Mouse (Mus musculus) G1E-ER4 (cell line): Measurements from ENCODE around the gene AC134908.4. TPM values are rescaled to one million over a fixed set of nuclear protein-coding genes. Genes with fewer than 3 reads are reported as not detected.

Source experiments
- GATA1 ChIP-seq: IDR thresholded peaks from one replicate; pipeline ENCODE4 v1.8.0; 2012; ENCODE audit warnings: low read length, inconsistent platforms
- polyA plus RNA-seq: library from polyadenylated mRNA; stranded (reverse); fragments of >175 nt; gene quantifications from 2 replicates; pipeline ENCODE4 v1.2.3, GENCODE M21; 2012

Gene AC134908.4
- polyA plus RNA-seq, 1 experiment = not detected

- no peak for TF ChIP-seq GATA1
These were observed 29.9 kb upstream of the AC134908.4 start for GRCm38 (mm10) chr17:25825311-25825710.

GRCm38 (mm10) chr17:25824362-25825142, 29.1 kb upstream of the AC134908.4 start:
- no peak for TF ChIP-seq GATA1

- TF ChIP-seq GATA1 = no peak
These were observed 28.0 kb upstream of the AC134908.4 start, which contains the start of gene Wdr24 for GRCm38 (mm10) chr17:25823452-25823851. TSS of gene Wdr24 (plus strand) at chr17:25823627.

- no peak for TF ChIP-seq GATA1
These were observed 23.7 kb upstream of the AC134908.4 start for GRCm38 (mm10) chr17:25818851-25819780.

GRCm38 (mm10) chr17:25817662-25818061, 22.2 kb upstream of the AC134908.4 start:
- TF ChIP-seq GATA1 = no peak

GRCm38 (mm10) chr17:25813471-25813870, 18.0 kb upstream of the AC134908.4 start:
- TF ChIP-seq GATA1 = no peak

- TF ChIP-seq GATA1 = no peak
These were observed 15.4 kb upstream of the AC134908.4 start for GRCm38 (mm10) chr17:25810890-25811289.

- no peak for TF ChIP-seq GATA1
These were observed 14.3 kb upstream of the AC134908.4 start for GRCm38 (mm10) chr17:25809606-25810340.

GRCm38 (mm10) chr17:25808789-25809605, 13.5 kb upstream of the AC134908.4 start, which contains the start of gene Fbxl16:
TSS of gene Fbxl16 (plus strand) at chr17:25809085.
- no peak for TF ChIP-seq GATA1

GRCm38 (mm10) chr17:25808028-25808427, 12.6 kb upstream of the AC134908.4 start:
- no peak for TF ChIP-seq GATA1

GRCm38 (mm10) chr17:25806507-25806906, 11.0 kb upstream of the AC134908.4 start:
- TF ChIP-seq GATA1 = no peak

- TF ChIP-seq GATA1 = no peak
These were observed 7.5 kb upstream of the AC134908.4 start for GRCm38 (mm10) chr17:25802825-25803517.

- TF ChIP-seq GATA1 = no peak
These were observed 5.6 kb upstream of the AC134908.4 start for GRCm38 (mm10) chr17:25801029-25801428.

GRCm38 (mm10) chr17:25796951-25797369, 1.5 kb upstream of the AC134908.4 start, which contains the start of gene Metrn:
TSS of gene Metrn (minus strand) at chr17:25797136.
- no peak for TF ChIP-seq GATA1
